ENCODE assay signal across 9 mouse cellular contexts in genomic region chr5:140726062-140726839, GRCm38 (mm10). TPM values are rescaled to one million over a fixed set of nuclear protein-coding genes. Genes with fewer than 3 reads are reported as not detected.
DNase-seq lines count a peak whose midpoint lies in the region; ATAC-seq lines count a peak whose summit lies in the region.
"Had no signal": no experiment of that assay in that cellular context is flagged by ENCODE, and none has a peak within 500 bp of the region (broad histone marks: within the 10 kb centered on the region; RNA-seq: fewer than 3 reads in every experiment).

No protein-coding gene starts in this region.

- ATAC-seq in midbrain, embryonic 11.5 days (ENCODE audit: low FRiP score) = no peak
- ATAC-seq in kidney, embryonic 14.5 days (ENCODE audit: low FRiP score, low TSS enrichment) = no peak

- no peaks in the 10 kb centered on the region for H3K36me3 ChIP-seq in midbrain, embryonic 10.5 days
- H3K36me3 ChIP-seq in midbrain, embryonic 11.5 days (ENCODE audit: control insufficient read depth, insufficient read depth, low read length) = no peaks in the 10 kb centered on the region
- no peaks in the 10 kb centered on the region for H3K36me3 ChIP-seq in kidney, embryonic 14.5 days (ENCODE audit: control insufficient read depth, insufficient read depth, low read length)
- H3K36me3 ChIP-seq: lung, embryonic 15.5 days had no signal

- H3K9ac ChIP-seq in midbrain, embryonic 11.5 days (ENCODE audit: low read length) = no peak overlapping the region
- H3K9ac ChIP-seq in kidney, embryonic 14.5 days (ENCODE audit: low read depth, low read length) = no peak overlapping the region
- H3K9ac ChIP-seq: lung, embryonic 15.5 days had no signal

- 90% methylated on average over 7 of the region's 7 CpGs for WGBS in midbrain, embryonic 10.5 days
- WGBS in midbrain, embryonic 11.5 days = 82% methylated on average over 7 of the region's 7 CpGs
- 85% methylated on average over 7 of the region's 7 CpGs for WGBS in kidney, embryonic 14.5 days

- no peak overlapping the region for H3K4me3 ChIP-seq in midbrain, embryonic 10.5 days
- no peak overlapping the region for H3K4me3 ChIP-seq in midbrain, embryonic 11.5 days (ENCODE audit: low read depth, low read length)
- no peak overlapping the region for H3K4me3 ChIP-seq in kidney, embryonic 14.5 days (ENCODE audit: low read length)
- H3K4me3 ChIP-seq: lung, embryonic 15.5 days had no signal

- peak overlapping the region; percentile 23; the same call in 1 of the 2 replicates for H3K27ac ChIP-seq in midbrain, embryonic 10.5 days (replicated peaks)
- H3K27ac ChIP-seq in midbrain, embryonic 11.5 days (ENCODE audit: low read depth, low read length) = no peak overlapping the region
- H3K27ac ChIP-seq in kidney, embryonic 14.5 days (ENCODE audit: low read depth, low read length) = no peak overlapping the region
- H3K27ac ChIP-seq: lung, embryonic 15.5 days had no signal

- H3K4me1 ChIP-seq in midbrain, embryonic 10.5 days = no peaks in the 10 kb centered on the region
- no peaks in the 10 kb centered on the region for H3K4me1 ChIP-seq in midbrain, embryonic 11.5 days (ENCODE audit: control insufficient read depth, insufficient read depth, low read length)
- H3K4me1 ChIP-seq in kidney, embryonic 14.5 days (ENCODE audit: control insufficient read depth, insufficient read depth, low read length) = no peaks in the 10 kb centered on the region
- H3K4me1 ChIP-seq: lung, embryonic 15.5 days had no signal

- H3K4me2 ChIP-seq in midbrain, embryonic 11.5 days = no peak overlapping the region
- no peak overlapping the region for H3K4me2 ChIP-seq in kidney, embryonic 14.5 days (replicated peaks; ENCODE audit: low read depth, low read length)
- H3K4me2 ChIP-seq: lung, embryonic 15.5 days had no signal

- H3K27me3 ChIP-seq in midbrain, embryonic 10.5 days (ENCODE audit: low read depth, poor library complexity, severe bottlenecking) = no peaks in the 10 kb centered on the region
- no peaks in the 10 kb centered on the region for H3K27me3 ChIP-seq in midbrain, embryonic 11.5 days (ENCODE audit: control insufficient read depth, insufficient read depth, low read length)
- H3K27me3 ChIP-seq in kidney, embryonic 14.5 days (ENCODE audit: control insufficient read depth, insufficient read depth, low read length) = no peaks in the 10 kb centered on the region
- H3K27me3 ChIP-seq: lung, embryonic 15.5 days had no signal

- DNase-seq in adrenal gland, postnatal 36 days = peak; percentile 54 to 58
- no peak for DNase-seq in adrenal gland, postnatal 4 days (ENCODE audit: low spot score in 2 of 2)
- no peak for DNase-seq in midbrain, embryonic 10.5 days (ENCODE audit: low spot score)
- DNase-seq in midbrain, embryonic 11.5 days (ENCODE audit: low spot score, missing footprints) = no peak
- DNase-seq in layer of hippocampus, postnatal 10 days (ENCODE audit: low spot score in 2 of 2) = peak; percentile 75 to 85
- DNase-seq in right cerebral cortex, postnatal 4 days = peak; percentile 78
- no peak for DNase-seq in testis, postnatal 14 days (ENCODE audit: low spot score)

- no peaks in the 10 kb centered on the region for H3K9me3 ChIP-seq in midbrain, embryonic 10.5 days (replicated peaks)
- H3K9me3 ChIP-seq in midbrain, embryonic 11.5 days (ENCODE audit: control insufficient read depth, low read length) = no peaks in the 10 kb centered on the region
- H3K9me3 ChIP-seq in kidney, embryonic 14.5 days (ENCODE audit: control insufficient read depth, low read length) = no peaks in the 10 kb centered on the region
- H3K9me3 ChIP-seq: lung, embryonic 15.5 days had no signal

RNA-seq across cellular contexts. Expression of gene Amz1, which starts 2.3 kb away (rescaled TPM):
- under 1 TPM; 0.50 to 0.66 TPM for total RNA-seq in adrenal gland, postnatal 36 days (2021)
- 1 to 10 TPM; 1.2 to 1.5 TPM for total RNA-seq in adrenal gland, postnatal 4 days (2021)
- polyA plus RNA-seq in midbrain, embryonic 10.5 days (2016; fragmentation: Nextera tagmentation; extraction: Ambion mirVana) = 0.78 and 1.2 TPM in 2 replicates
- polyA plus RNA-seq in midbrain, embryonic 11.5 days (2014; fragmentation: Nextera tagmentation; extraction: Ambion mirVana) = 0.67 and 0.97 TPM in 2 replicates
- 10 to 100 TPM; 27.1 to 28.8 TPM for total RNA-seq in layer of hippocampus, postnatal 10 days (2021)
- 1.1 and 1.5 TPM in 2 replicates for polyA plus RNA-seq in kidney, embryonic 14.5 days (2014; fragmentation: Nextera tagmentation; extraction: Ambion mirVana)

RNA-seq across cellular contexts. Expression of gene Brat1, which starts 21.4 kb away (rescaled TPM):
- total RNA-seq in adrenal gland, postnatal 36 days (2021) = 10 to 100 TPM; 16.4 to 25.6 TPM
- 10 to 100 TPM; 23.9 to 24.2 TPM for total RNA-seq in adrenal gland, postnatal 4 days (2021)
- polyA plus RNA-seq in midbrain, embryonic 10.5 days (2016; fragmentation: Nextera tagmentation; extraction: Ambion mirVana) = 22.3 and 24.8 TPM in 2 replicates
- 8.3 and 11.4 TPM in 2 replicates for polyA plus RNA-seq in midbrain, embryonic 11.5 days (2014; fragmentation: Nextera tagmentation; extraction: Ambion mirVana)
- total RNA-seq in layer of hippocampus, postnatal 10 days (2021) = 10 to 100 TPM; 27.6 to 28.5 TPM
- 12.0 and 14.6 TPM in 2 replicates for polyA plus RNA-seq in kidney, embryonic 14.5 days (2014; fragmentation: Nextera tagmentation; extraction: Ambion mirVana)

RNA-seq across cellular contexts. Expression of gene Iqce, which starts 24.1 kb away (rescaled TPM):
- total RNA-seq in adrenal gland, postnatal 36 days (2021) = 10 to 100 TPM; 18.6 to 19.7 TPM
- total RNA-seq in adrenal gland, postnatal 4 days (2021) = 10 to 100 TPM; 40.3 to 41.3 TPM
- 23.6 and 27.6 TPM in 2 replicates for polyA plus RNA-seq in midbrain, embryonic 10.5 days (2016; fragmentation: Nextera tagmentation; extraction: Ambion mirVana)
- 13.9 and 15.6 TPM in 2 replicates for polyA plus RNA-seq in midbrain, embryonic 11.5 days (2014; fragmentation: Nextera tagmentation; extraction: Ambion mirVana)
- total RNA-seq in layer of hippocampus, postnatal 10 days (2021) = 10 to 100 TPM; 53.7 to 54.5 TPM
- 19.4 and 26.8 TPM in 2 replicates for polyA plus RNA-seq in kidney, embryonic 14.5 days (2014; fragmentation: Nextera tagmentation; extraction: Ambion mirVana)

Comparison
In these comparisons a context has a peak if more than half of its experiments do, and no peak if none do; other contexts are left out.
1. DNase-seq: peak in adrenal gland, postnatal 36 days (2 of 2), layer of hippocampus, postnatal 10 days (2 of 2) and right cerebral cortex, postnatal 4 days (single experiment); none in adrenal gland, postnatal 4 days (0 of 2), midbrain, embryonic 10.5 days (single experiment), midbrain, embryonic 11.5 days (single experiment) and testis, postnatal 14 days (single experiment).
2. RNA of gene Amz1, which starts 2.3 kb away (total RNA-seq): 27.1 to 28.8 TPM in layer of hippocampus, postnatal 10 days; 1.2 to 1.5 TPM in adrenal gland, postnatal 4 days and 0.50 to 0.66 TPM in adrenal gland, postnatal 36 days; every median in the first group is over 10 times any median in the second.